Mouse (Mus musculus): ENCODE results near the gene Fstl3. TPM values are rescaled to one million over a fixed set of nuclear protein-coding genes. Genes with fewer than 3 reads are reported as not detected.
"Not testable (repeated sequence)": the region's sequence is repeated elsewhere in the genome, so short reads cannot be mapped to it uniquely, and the experiment has no call there.

Gene Fstl3
- polyA plus RNA-seq, 1 experiment from 2014 or later: 0.58 TPM

DNA sequence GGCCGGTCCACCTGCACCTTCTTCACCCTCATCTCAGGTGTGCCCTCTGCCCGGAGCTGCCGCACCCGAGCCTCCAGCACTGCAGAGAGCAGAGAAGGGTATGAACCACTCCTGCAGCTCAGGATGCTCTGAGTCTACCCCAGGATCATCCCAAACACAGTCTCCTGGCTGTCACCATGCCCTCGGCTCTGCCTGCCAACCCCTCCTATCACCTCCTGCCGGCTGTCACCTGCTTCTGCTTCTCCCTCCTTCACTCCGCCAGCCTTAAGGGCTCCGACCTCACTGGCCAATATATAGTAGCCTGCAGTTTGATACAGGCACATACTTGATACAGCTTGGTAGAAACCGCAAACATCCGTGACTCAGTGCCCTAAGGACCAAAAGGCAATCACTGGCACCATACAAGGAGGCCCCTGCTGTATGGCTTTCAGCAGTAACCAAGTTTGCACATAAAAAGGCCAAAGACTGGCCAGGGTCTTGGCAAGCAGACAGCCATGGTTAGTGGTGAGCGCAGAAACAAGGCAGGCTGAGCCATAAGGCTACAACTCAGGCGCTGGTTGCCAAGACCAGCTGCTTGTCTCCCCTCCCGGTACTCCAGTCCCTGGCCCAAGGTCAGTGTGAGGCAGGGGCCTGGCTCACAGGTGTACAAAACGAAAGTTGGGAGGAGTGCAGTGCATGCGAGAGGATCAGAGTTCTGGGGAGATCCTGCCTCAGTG is 33.3 kb upstream of the Fstl3 start:
- H3K4me1 ChIP-seq (replicated peaks): peaks cover 25% of the 10 kb centered on the region
- ATAC-seq (ENCODE audit: low read depth) (no peak), DNase-seq (no peak)
- no peaks in the 10 kb centered on the region for H3K27me3 ChIP-seq
- no peak overlapping the region for H3K9ac ChIP-seq
- WGBS (ENCODE audit: insufficient replicate concordance): 79% methylated on average over 15 of the region's 15 CpGs
- no peaks in the 10 kb centered on the region for H3K9me3 ChIP-seq (replicated peaks)
- H3K4me3 ChIP-seq (replicated peaks): no peak overlapping the region
- peaks cover 54% of the 10 kb centered on the region for H3K36me3 ChIP-seq
- H3K27ac ChIP-seq: no peak overlapping the region
- no peak overlapping the region for H3K4me2 ChIP-seq

GRCm38 (mm10) chr10:79745411-79745810 is 31.7 kb upstream of the Fstl3 start:
- peaks cover 36% of the 10 kb centered on the region for H3K4me1 ChIP-seq (replicated peaks)
- H3K4me3 ChIP-seq (replicated peaks): peak overlapping the region; percentile 73
- H3K27me3 ChIP-seq: no peaks in the 10 kb centered on the region
- WGBS (ENCODE audit: insufficient replicate concordance): 87% methylated on average over 3 of the region's 3 CpGs
- H3K9me3 ChIP-seq (replicated peaks): no peaks in the 10 kb centered on the region
- no peak overlapping the region; the same call in 1 of the 2 replicates for H3K27ac ChIP-seq
- peak overlapping the region; percentile 80 for H3K9ac ChIP-seq
- peak overlapping the region; percentile 83 for H3K4me2 ChIP-seq
- DNase-seq (no peak), ATAC-seq (ENCODE audit: low read depth) (no peak)
- H3K36me3 ChIP-seq: peaks cover 38% of the 10 kb centered on the region

- peaks cover 36% of the 10 kb centered on the region for H3K4me1 ChIP-seq (replicated peaks)
- peak within 1 kb of the TSS; percentile 73 for H3K4me3 ChIP-seq (replicated peaks)
- H3K4me2 ChIP-seq: peak within 1 kb of the TSS; percentile 83
- H3K36me3 ChIP-seq: peaks cover 30% of the 10 kb centered on the region
- 3% methylated on average over 38 of the region's 38 CpGs for WGBS (ENCODE audit: insufficient replicate concordance)
- peak within 1 kb of the TSS; percentile 80 for H3K9ac ChIP-seq
- H3K27me3 ChIP-seq: no peaks in the 10 kb centered on the region
- ATAC-seq (ENCODE audit: low read depth) (peak; percentile 97), DNase-seq (peak; percentile 94)
- H3K27ac ChIP-seq: peak within 1 kb of the TSS; percentile 67
- no peaks in the 10 kb centered on the region for H3K9me3 ChIP-seq (replicated peaks)
Observed at GRCm38 (mm10) chr10:79745898-79746773, 30.9 kb upstream of the Fstl3 start, which contains the start of gene Polrmt. Polrmt (minus strand) TSS chr10:79746581.

- Histone ChIP-seq H3K36me3 (peaks cover 24% of the 10 kb centered on the region), H3K9ac (peak overlapping the region; percentile 18; the same call in 1 of the 2 replicates), H3K4me3 (replicated peaks) (peak overlapping the region; percentile 32), H3K27ac (peak overlapping the region; percentile 67), H3K4me1 (replicated peaks) (peaks cover 36% of the 10 kb centered on the region), H3K27me3 (peaks cover 3% of the 10 kb centered on the region; the same call in 1 of the 2 replicates), H3K9me3 (replicated peaks) (no peaks in the 10 kb centered on the region), H3K4me2 (peak overlapping the region; percentile 83)
- ATAC-seq (ENCODE audit: low read depth): peak; percentile 85
- DNase-seq: peak; percentile 42
- 20% methylated on average over 6 of the region's 6 CpGs for WGBS (ENCODE audit: insufficient replicate concordance)
Observed at GRCm38 (mm10) chr10:79746774-79747151, 30.3 kb upstream of the Fstl3 start.

DNA sequence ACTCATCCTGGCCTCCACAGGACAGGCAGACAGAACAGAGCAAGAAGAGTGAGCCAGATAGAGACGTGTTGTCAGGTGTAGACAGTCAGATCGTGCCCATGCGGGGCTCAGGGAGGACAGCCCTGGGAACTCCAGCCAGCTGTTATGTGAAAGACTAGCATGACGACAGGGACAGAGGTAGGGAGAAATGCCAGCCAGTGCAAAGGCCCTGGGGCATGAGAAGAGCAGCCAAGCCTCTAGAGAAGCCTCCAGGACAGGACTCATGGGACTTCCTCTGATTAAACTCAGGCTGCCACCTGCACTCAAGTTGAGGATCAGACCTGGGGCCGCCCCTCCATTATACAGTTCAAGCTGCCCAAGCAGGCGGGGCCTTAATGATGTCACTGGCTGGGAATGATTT is 28.6 kb upstream of the Fstl3 start:
- Histone ChIP-seq H3K27ac (no peak overlapping the region), H3K36me3 (peaks cover 11% of the 10 kb centered on the region), H3K9me3 (replicated peaks) (no peaks in the 10 kb centered on the region), H3K27me3 (peaks cover 5% of the 10 kb centered on the region; the same call in 1 of the 2 replicates), H3K4me2 (no peak overlapping the region), H3K4me3 (replicated peaks) (no peak overlapping the region), H3K4me1 (replicated peaks) (peaks cover 36% of the 10 kb centered on the region), H3K9ac (no peak overlapping the region)
- DNase-seq (no peak), ATAC-seq (ENCODE audit: low read depth) (no peak)
- whole genome bisulfite sequencing (ENCODE audit: insufficient replicate concordance): 71% methylated on average over 6 of the region's 6 CpGs

DNA sequence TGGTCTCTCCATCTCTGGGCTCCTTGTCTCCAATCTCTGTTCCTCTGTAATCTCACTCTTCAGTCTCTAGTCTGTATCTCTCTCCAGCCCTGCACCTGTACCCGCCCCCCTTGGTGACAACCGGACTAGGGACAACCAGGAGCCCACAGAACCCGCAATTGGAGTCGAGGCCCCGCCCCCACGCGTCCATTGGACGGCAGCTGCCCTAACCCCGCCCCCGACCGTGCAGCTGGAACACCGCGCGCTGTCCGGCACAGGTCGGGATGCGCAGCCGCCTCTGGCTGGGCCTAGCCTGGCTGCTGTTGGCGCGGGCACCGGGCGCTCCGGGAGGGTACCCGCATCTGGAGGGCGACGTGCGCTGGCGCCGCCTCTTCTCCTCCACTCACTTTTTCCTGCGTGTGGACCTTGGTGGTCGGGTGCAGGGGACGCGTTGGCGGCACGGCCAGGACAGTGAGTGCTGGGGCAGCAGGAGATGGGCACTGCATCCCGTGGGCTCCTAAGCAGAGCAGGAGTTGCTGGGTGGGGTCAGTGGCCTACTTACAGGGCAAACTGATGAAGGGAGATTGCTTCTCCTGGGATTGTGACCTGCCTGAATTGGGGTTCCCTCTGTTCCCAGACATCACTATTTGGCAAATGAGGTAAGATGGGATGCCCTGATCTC is 22.1 kb upstream of the Fstl3 start, which contains the start of gene Fgf22:
TSS of gene Fgf22 (plus strand) at position 221 of the 661 bp plus-strand sequence.
- H3K27ac ChIP-seq: no peak within 1 kb of the TSS
- 6% methylated on average over 36 of the region's 36 CpGs for WGBS (ENCODE audit: insufficient replicate concordance)
- no peak within 1 kb of the TSS for H3K9ac ChIP-seq
- peak within 1 kb of the TSS; percentile 65 for H3K4me2 ChIP-seq
- peak; percentile 83 for ATAC-seq (ENCODE audit: low read depth)
- peak within 1 kb of the TSS; percentile 31 for H3K4me3 ChIP-seq (replicated peaks)
- peaks cover 5% of the 10 kb centered on the region; the same call in 1 of the 2 replicates for H3K27me3 ChIP-seq
- peaks cover 13% of the 10 kb centered on the region for H3K4me1 ChIP-seq (replicated peaks)
- peaks cover 38% of the 10 kb centered on the region for H3K36me3 ChIP-seq
- H3K9me3 ChIP-seq (replicated peaks): no peaks in the 10 kb centered on the region
- DNase-seq: peak; percentile 58

DNA sequence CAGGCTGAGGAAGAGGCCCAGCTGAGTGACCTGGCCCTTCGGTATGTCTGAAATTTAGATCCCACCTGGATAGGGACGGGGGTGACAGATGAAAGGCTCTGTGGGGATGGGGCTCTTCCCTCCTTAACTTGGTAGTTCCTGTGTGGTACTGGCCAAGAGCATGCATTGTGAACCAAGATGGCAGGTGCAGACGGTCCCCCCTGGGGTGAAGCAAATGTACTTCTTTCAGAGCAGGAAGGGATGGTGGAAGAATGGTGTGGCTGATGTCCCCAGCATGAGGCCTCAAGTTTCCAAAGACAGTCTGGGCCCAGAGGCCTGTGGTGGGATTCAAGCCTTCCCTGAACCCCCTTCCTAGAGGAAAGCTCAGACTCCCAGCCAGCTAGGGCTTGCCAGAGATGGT is 21.2 kb upstream of the Fstl3 start:
- Histone ChIP-seq H3K27me3 (peaks cover 5% of the 10 kb centered on the region; the same call in 1 of the 2 replicates), H3K4me2 (no peak overlapping the region), H3K27ac (no peak overlapping the region), H3K9ac (no peak overlapping the region), H3K4me3 (replicated peaks) (no peak overlapping the region), H3K36me3 (peaks cover 47% of the 10 kb centered on the region), H3K9me3 (replicated peaks) (no peaks in the 10 kb centered on the region), H3K4me1 (replicated peaks) (peaks cover 12% of the 10 kb centered on the region)
- DNase-seq: no peak
- no peak for ATAC-seq (ENCODE audit: low read depth)
- WGBS (ENCODE audit: insufficient replicate concordance): 79% methylated on average over 3 of the region's 3 CpGs

DNA sequence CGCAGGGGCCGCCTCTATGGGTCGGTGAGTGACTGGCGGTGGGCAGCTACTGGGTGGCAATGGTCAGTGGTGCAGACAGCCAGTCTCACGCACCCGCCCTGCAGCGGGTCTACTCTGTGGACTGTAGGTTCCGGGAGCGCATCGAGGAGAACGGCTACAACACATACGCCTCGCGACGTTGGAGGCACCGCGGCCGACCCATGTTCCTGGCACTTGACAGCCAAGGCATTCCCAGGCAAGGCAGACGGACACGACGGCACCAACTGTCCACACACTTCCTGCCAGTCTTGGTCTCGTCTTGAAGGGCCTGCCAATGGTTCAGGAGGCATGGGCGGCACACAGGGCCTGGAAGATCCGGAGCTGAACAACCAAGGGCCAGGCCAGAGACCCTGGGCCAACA is 20.4 kb upstream of the Fstl3 start:
- Histone ChIP-seq H3K36me3 (peaks cover 55% of the 10 kb centered on the region), H3K4me3 (replicated peaks) (no peak overlapping the region), H3K4me2 (no peak overlapping the region), H3K9me3 (replicated peaks) (no peaks in the 10 kb centered on the region), H3K4me1 (replicated peaks) (peaks cover 12% of the 10 kb centered on the region), H3K27me3 (peaks cover 3% of the 10 kb centered on the region; the same call in 1 of the 2 replicates), H3K27ac (no peak overlapping the region), H3K9ac (no peak overlapping the region)
- ATAC-seq (ENCODE audit: low read depth) (no peak), DNase-seq (no peak)
- WGBS (ENCODE audit: insufficient replicate concordance): 85% methylated on average over 24 of the region's 24 CpGs

DNA sequence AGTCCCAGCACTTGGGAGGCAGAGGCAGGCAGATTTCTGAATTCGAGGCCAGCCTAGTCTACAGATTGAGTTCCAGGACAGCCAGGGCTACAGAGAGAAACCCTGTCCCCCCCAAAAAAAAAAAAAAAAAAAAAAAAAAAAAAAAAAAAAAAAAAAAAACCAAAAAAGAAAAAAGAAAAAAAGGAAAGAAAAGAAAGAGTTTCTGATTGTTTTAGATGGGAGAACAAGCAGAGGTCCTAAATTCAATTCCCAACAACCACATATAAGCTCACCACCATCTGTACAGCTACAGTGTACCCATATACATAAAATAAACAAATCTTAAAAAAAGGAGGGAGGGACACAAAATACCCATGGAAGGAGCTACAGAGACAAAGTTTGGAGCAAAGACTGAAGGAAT is 17.4 kb upstream of the Fstl3 start:
- WGBS (ENCODE audit: insufficient replicate concordance): 68% methylated on average over 1 of the region's 1 CpGs

GRCm38 (mm10) chr10:79760603-79761143 is 16.4 kb upstream of the Fstl3 start:
- peaks cover 86% of the 10 kb centered on the region for H3K36me3 ChIP-seq
- ATAC-seq (ENCODE audit: low read depth): no peak
- WGBS (ENCODE audit: insufficient replicate concordance): 85% methylated on average over 11 of the region's 11 CpGs

More for the DNA sequence above, 17.4 kb upstream of the Fstl3 start:
- Histone ChIP-seq H3K4me1 (replicated peaks) (peaks cover 28% of the 10 kb centered on the region), H3K36me3 (peaks cover 79% of the 10 kb centered on the region)
- not testable (repeated sequence) for H3K9ac ChIP-seq; H3K4me2 ChIP-seq; H3K27ac ChIP-seq; DNase-seq; H3K9me3 ChIP-seq (replicated peaks); H3K27me3 ChIP-seq; H3K4me3 ChIP-seq (replicated peaks); ATAC-seq (ENCODE audit: low read depth)

More at GRCm38 (mm10) chr10:79760603-79761143, 16.4 kb upstream of the Fstl3 start:
- Histone ChIP-seq H3K4me1 (replicated peaks) (peaks cover 28% of the 10 kb centered on the region), H3K27ac (no peak overlapping the region), H3K27me3 (no peaks in the 10 kb centered on the region), H3K9me3 (replicated peaks) (no peaks in the 10 kb centered on the region), H3K9ac (no peak overlapping the region), H3K4me2 (no peak overlapping the region), H3K4me3 (replicated peaks) (no peak overlapping the region)
- DNase-seq: no peak

All from liver, embryonic 13.5 days (tissue).